Mouse (Mus musculus) brain, embryonic 14.5 days (tissue): ENCODE results near the gene Adcy5.

Experiments used
- CTCF ChIP-seq: fragments of 200-500 bp; IDR thresholded peaks from 2 replicates; pipeline ENCODE4 v1.5.1; 2012; ENCODE audit warnings: inconsistent platforms, mild to moderate bottlenecking, moderate library complexity, borderline replicate concordance; ENCODE audit not compliant: insufficient read depth, insufficient read length; ENCODE audit errors: extremely low read depth
- POLR2A ChIP-seq: fragments of 200-500 bp; IDR thresholded peaks from 2 replicates; pipeline ENCODE4 v1.6.1; 2012; ENCODE audit warnings: mild to moderate bottlenecking, inconsistent platforms, borderline replicate concordance; ENCODE audit not compliant: poor library complexity, insufficient read depth, insufficient read length, severe bottlenecking; ENCODE audit errors: extremely low read depth

- TF ChIP-seq POLR2A, result no peak
- TF ChIP-seq CTCF, result no peak
These were observed 117.7 kb downstream of the Adcy5 start for GRCm38 (mm10) chr16:35272417-35272816.
